7 mouse cellular contexts compared by ENCODE assay signal in genomic region chr14:76556852-76557208, GRCm38 (mm10). TPM values are rescaled to one million over a fixed set of nuclear protein-coding genes. Genes with fewer than 3 reads are reported as not detected.
A peak's percentile ranks its signal among the peaks of the same experiment; 100 is the strongest.
DNase-seq lines count a peak whose midpoint lies in the region; ATAC-seq and TF ChIP-seq lines count a peak whose summit lies in the region.

Gene Serp2, minus strand, starts transcription at chr14:76556889.

- peak within 1 kb of the TSS; percentile 53 for H3K4me3 ChIP-seq in liver, adult 2 months (ENCODE audit: insufficient read depth, low read depth, low read length)
- peak within 1 kb of the TSS; percentile 33 for H3K4me3 ChIP-seq in myocyte

- H3K36me3 ChIP-seq in liver, adult 2 months (ENCODE audit: control insufficient read depth, insufficient read depth, low read length): no peaks in the 10 kb centered on the region
- no peaks in the 10 kb centered on the region for H3K36me3 ChIP-seq in myocyte (ENCODE audit: control insufficient read depth, insufficient read depth)

- H3K4me2 ChIP-seq in myocyte (ENCODE audit: low read depth): peak within 1 kb of the TSS; percentile 72

- no peak for DNase-seq in liver, adult 2 months (ENCODE audit: extremely low read depth, low read depth, low spot score)
- no peak for DNase-seq in liver
- DNase-seq in layer of hippocampus, postnatal 25 days (ENCODE audit: extremely low spot score in 1 of 2, low spot score in 1 of 2): no peak
- DNase-seq in cerebellum, postnatal 14 days: no peak

- H3K4me1 ChIP-seq in liver, adult 2 months (ENCODE audit: control insufficient read depth, insufficient read depth, low read length): no peaks in the 10 kb centered on the region

- no peak for TF ChIP-seq CTCF in liver, adult 2 months (IDR thresholded peaks at IDR 0.05; ENCODE audit: low read depth, low read length)

- H3ac ChIP-seq in myocyte (ENCODE audit: control insufficient read depth, insufficient read length): peak within 1 kb of the TSS; percentile 21

- 10% methylated on average over 17 of the region's 17 CpGs for WGBS in liver, adult 2 months

- peak within 1 kb of the TSS; percentile 53 for H3K9ac ChIP-seq in liver, adult 2 months (ENCODE audit: low read depth, low read length)

- H3K79me2 ChIP-seq in liver, adult 2 months (ENCODE audit: control insufficient read depth, insufficient read depth, low read length): no peaks in the 10 kb centered on the region
- H3K79me2 ChIP-seq in myocyte (ENCODE audit: control insufficient read depth, insufficient read depth): no peaks in the 10 kb centered on the region

- no peak within 1 kb of the TSS for H3K27ac ChIP-seq in liver, adult 2 months (replicated peaks; ENCODE audit: insufficient read depth, low read depth, low read length)

- H3K27me3 ChIP-seq in liver, adult 2 months (ENCODE audit: control insufficient read depth, insufficient read depth, low read length): no peaks in the 10 kb centered on the region
- H3K27me3 ChIP-seq in myocyte (ENCODE audit: control insufficient read depth, insufficient read depth, insufficient read length): no peaks in the 10 kb centered on the region

- no peak for TF ChIP-seq POLR2A in liver, adult 2 months (IDR thresholded peaks at IDR 0.05; ENCODE audit: extremely low read depth, insufficient read depth, low read length)
- no peak for TF ChIP-seq POLR2A in myocyte (IDR thresholded peaks at IDR 0.05; ENCODE audit: insufficient read length, low read depth)

- 0 out of 2 replicates have a peak, but pooled peaks have one; percentile 10 for ATAC-seq in erythroid progenitor cell, adult 5-6 weeks (replicated peaks; ENCODE audit: low FRiP score, poor library complexity, severe bottlenecking)
- ATAC-seq in granulocyte monocyte progenitor cell, adult 5-6 weeks (replicated peaks; ENCODE audit: poor library complexity, severe bottlenecking): no peak; the same call in none of the 2 replicates

TF ChIP-seq in myocyte, 11 proteins besides CTCF, POLR2A, EP300 and RAD21:
- TF ChIP-seq CEBPB (IDR thresholded peaks at IDR 0.05; ENCODE audit: insufficient read depth, poor library complexity, severe bottlenecking) (no peak), MYOG (IDR thresholded peaks at IDR 0.05; ENCODE audit: control insufficient read depth in 1 of 3, insufficient read depth in 1 of 3, insufficient read length in 2 of 3, low read depth in 2 of 3) (no peak), SRF (IDR thresholded peaks at IDR 0.05; ENCODE audit: control insufficient read depth, insufficient read length, low read depth) (no peak), E2F4 (IDR thresholded peaks at IDR 0.05; ENCODE audit: insufficient read depth) (no peak), TCF3 (IDR thresholded peaks at IDR 0.05; ENCODE audit: insufficient read length, low read depth) (no peak), MAX (IDR thresholded peaks at IDR 0.05; ENCODE audit: low read depth) (no peak), TCF12 (IDR thresholded peaks at IDR 0.05; ENCODE audit: insufficient read depth, poor library complexity, severe bottlenecking) (no peak)

RNA-seq across cellular contexts. Expression of gene Serp2, which starts in this region (rescaled TPM):
- 0.37 TPM in 1 of 2 replicates, not detected in the other for total RNA-seq in liver, adult 2 months (2014; rRNA removed)
- not detected in 2 replicates for polyA plus RNA-seq in liver, adult 2 months (2012; rRNA removed)
- not detected in 2 replicates for total RNA-seq in erythroid progenitor cell, adult 5-6 weeks (2015; ENCODE audit: low replicate concordance)
- total RNA-seq in erythroid progenitor cell, adult 5-6 weeks (2017; ENCODE audit: low replicate concordance): not detected in 2 replicates
- 100 to 1,000 TPM; 150 to 152 TPM for total RNA-seq in layer of hippocampus, postnatal 25 days (2021)
- polyA plus RNA-seq in myocyte (2012; fragmentation: generic; extraction: Trizol): 17.0 TPM
- total RNA-seq in granulocyte monocyte progenitor cell, adult 5-6 weeks (2014; fragmentation: Nextera tagmentation): not detected in 2 replicates
- not detected in 2 replicates for total RNA-seq in granulocyte monocyte progenitor cell, adult 5-6 weeks (2017)

Comparison
In these comparisons a context has a peak if more than half of its experiments do, and no peak if none do; other contexts are left out.
1. RNA of gene Serp2 (total RNA-seq): 150 to 152 TPM in layer of hippocampus, postnatal 25 days; 0.37 TPM in liver, adult 2 months, not detected in erythroid progenitor cell, adult 5-6 weeks and not detected in granulocyte monocyte progenitor cell, adult 5-6 weeks; every median in the first group is over 100 times any median in the second.
2. RNA of gene Serp2 (polyA plus RNA-seq): 17.0 TPM in myocyte (single experiment); not detected in liver, adult 2 months; every median in the first group is over 10 times any median in the second.
3. Peak in ATAC-seq in erythroid progenitor cell, adult 5-6 weeks; RNA of the gene not detected or under 1 TPM.